Mouse (Mus musculus) embryonic fibroblast, embryonic 13.5 days (primary cell): Measurements from ENCODE around the gene Gm8369.

Source experiments
- CTCF ChIP-seq: IDR thresholded peaks from 2 replicates; pipeline ENCODE4 v1.5.1; 2011; ENCODE audit warnings: mild to moderate bottlenecking, control low read depth, low read length, moderate library complexity, borderline replicate concordance; ENCODE audit not compliant: insufficient read depth
- POLR2A ChIP-seq: IDR thresholded peaks from 2 replicates; pipeline ENCODE4 v1.6.1; 2011; ENCODE audit warnings: low read depth, mild to moderate bottlenecking, control low read depth, low read length, moderate library complexity

- TF ChIP-seq CTCF (no peak), POLR2A (no peak)
These were observed 3.1 kb upstream of the Gm8369 start for GRCm38 (mm10) chr19:11482684-11483083.
